Mouse (Mus musculus): ENCODE measurements around the gene Eipr1.

Eipr1 gene

GRCm38 (mm10) chr12:28817427-28817752 is 65.8 kb downstream of the Eipr1 start:
- in situ Hi-C loops (cut with MboI, MseI), result loop anchor here in 1 of 2 experiments (10.0 kb wide), 1 partner anchor 683 kb away; no protein-coding TSS in a partner anchor

GRCm38 (mm10) chr12:28817891-28818290 is 66.3 kb downstream of the Eipr1 start:
- in situ Hi-C loops (cut with MboI, MseI), result loop anchor here in 1 of 2 experiments (10.0 kb wide), 1 partner anchor 683 kb away; no protein-coding TSS in a partner anchor

- in situ Hi-C loops (cut with MboI, MseI), result no loop called here
These were observed 71.9 kb downstream of the Eipr1 start for GRCm38 (mm10) chr12:28823518-28823917.

GRCm38 (mm10) chr12:28829502-28829901 is 77.9 kb downstream of the Eipr1 start:
- in situ Hi-C loops (cut with MboI, MseI), result no loop called here

- in situ Hi-C loops (cut with MboI, MseI), result no loop called here
These were observed 78.9 kb downstream of the Eipr1 start for GRCm38 (mm10) chr12:28830471-28830870.

GRCm38 (mm10) chr12:28831066-28831733 is 79.6 kb downstream of the Eipr1 start:
- in situ Hi-C loops (cut with MboI, MseI), result no loop called here

- in situ Hi-C loops (cut with MboI, MseI), result no loop called here
These were observed 82.7 kb downstream of the Eipr1 start for GRCm38 (mm10) chr12:28834266-28834665.

GRCm38 (mm10) chr12:28835683-28836082 is 84.1 kb downstream of the Eipr1 start:
- in situ Hi-C loops (cut with MboI, MseI), result no loop called here

GRCm38 (mm10) chr12:28838268-28838667 is 86.7 kb downstream of the Eipr1 start:
- in situ Hi-C loops (cut with MboI, MseI), result no loop called here

- in situ Hi-C loops (cut with MboI, MseI), result no loop called here
These were observed 87.4 kb downstream of the Eipr1 start for GRCm38 (mm10) chr12:28838971-28839370.

- in situ Hi-C loops (cut with MboI, MseI), result loop anchor here in 1 of 2 experiments (10.0 kb wide), 1 partner anchor 246 kb away; no protein-coding TSS in a partner anchor
These were observed 89.6 kb downstream of the Eipr1 start for GRCm38 (mm10) chr12:28841179-28841698.

- in situ Hi-C loops (cut with MboI, MseI), result loop anchor here in 1 of 2 experiments (10.0 kb wide), 1 partner anchor 251 kb away; no protein-coding TSS in a partner anchor
These were observed 94.2 kb downstream of the Eipr1 start for GRCm38 (mm10) chr12:28845811-28846210.

GRCm38 (mm10) chr12:28847401-28847800 is 95.8 kb downstream of the Eipr1 start:
- in situ Hi-C loops (cut with MboI, MseI), result loop anchor here in 1 of 2 experiments (10.0 kb wide), 1 partner anchor 253 kb away; no protein-coding TSS in a partner anchor

GRCm38 (mm10) chr12:28848726-28849612 is 97.4 kb downstream of the Eipr1 start:
- in situ Hi-C loops (cut with MboI, MseI), result loop anchor here in 1 of 2 experiments (10.0 kb wide), 1 partner anchor 254 kb away; no protein-coding TSS in a partner anchor

GRCm38 (mm10) chr12:28859495-28860263 is 108.1 kb downstream of the Eipr1 start:
- in situ Hi-C loops (cut with MboI, MseI), result no loop called here

GRCm38 (mm10) chr12:28860264-28860560 is 108.6 kb downstream of the Eipr1 start:
- in situ Hi-C loops (cut with MboI, MseI), result no loop called here

GRCm38 (mm10) chr12:28863260-28863659 is 111.7 kb downstream of the Eipr1 start:
- in situ Hi-C loops (cut with MboI, MseI), result no loop called here

GRCm38 (mm10) chr12:28866121-28866520 is 114.5 kb downstream of the Eipr1 start:
- in situ Hi-C loops (cut with MboI, MseI), result no loop called here

GRCm38 (mm10) chr12:28868794-28869193 is 117.2 kb downstream of the Eipr1 start:
- in situ Hi-C loops (cut with MboI, MseI), result no loop called here

GRCm38 (mm10) chr12:28872271-28872670 is 120.7 kb downstream of the Eipr1 start:
- in situ Hi-C loops (cut with MboI, MseI), result no loop called here

GRCm38 (mm10) chr12:28874781-28875251 is 123.2 kb downstream of the Eipr1 start:
- in situ Hi-C loops (cut with MboI, MseI), result no loop called here

Data from T-helper 17 cell (primary cell).